In the genomic region with DNA sequence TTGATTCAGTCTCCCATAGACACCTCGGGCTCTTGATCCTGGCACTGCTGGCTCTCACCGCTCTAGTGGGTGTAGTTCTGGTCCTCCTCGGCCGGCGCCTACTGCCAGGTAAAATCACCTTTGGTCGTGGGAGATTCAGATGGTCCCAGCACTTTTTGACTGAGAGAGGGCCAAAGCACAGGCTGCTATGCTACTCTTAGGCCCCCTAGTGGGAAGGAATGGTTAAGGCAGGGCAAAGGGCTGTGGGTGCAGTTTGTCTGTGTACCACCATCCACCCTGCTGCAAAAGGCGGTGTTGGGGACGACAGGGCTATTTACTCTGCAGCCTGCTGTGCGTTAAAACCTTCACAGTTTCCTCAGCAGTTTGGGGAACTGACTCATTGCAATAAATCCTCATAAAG, we compare ENCODE assay signal across 8 mouse cellular contexts. TPM values are rescaled to one million over a fixed set of nuclear protein-coding genes. Genes with fewer than 3 reads are reported as not detected.
A peak's percentile ranks its signal among the peaks of the same experiment; 100 is the strongest.
DNase-seq lines count a peak whose midpoint lies in the region; ATAC-seq and TF ChIP-seq lines count a peak whose summit lies in the region.

No protein-coding gene starts in this region.

- WGBS in hindbrain, postnatal 0 days = 14% methylated on average over 9 of the region's 9 CpGs
- 12% methylated on average over 9 of the region's 9 CpGs for WGBS in limb, embryonic 10.5 days
- WGBS in midbrain, embryonic 11.5 days = 11% methylated on average over 9 of the region's 9 CpGs

- H3K27ac ChIP-seq in hindbrain, postnatal 0 days = 0 out of 2 replicates have a peak overlapping the region, but pooled peaks have one; percentile 22
- H3K27ac ChIP-seq in limb, embryonic 10.5 days = peak overlapping the region; percentile 66; the same call in 1 of the 2 replicates
- no peak overlapping the region for H3K27ac ChIP-seq in midbrain, embryonic 11.5 days (ENCODE audit: low read depth, low read length)

- DNase-seq in layer of hippocampus, adult 11-12 months (ENCODE audit: low spot score) = peak; percentile 73
- no peak for DNase-seq in layer of hippocampus, adult 8-10 months (ENCODE audit: low spot score in 2 of 2)
- peak; percentile 77 for DNase-seq in cerebellum, adult 9-11 months
- peak; percentile 76 for DNase-seq in gastrocnemius, adult 18-20 months (ENCODE audit: low spot score)
- peak; percentile 82 for DNase-seq in hindbrain, postnatal 0 days (ENCODE audit: low spot score)
- DNase-seq in limb, embryonic 10.5 days (ENCODE audit: low spot score) = peak; percentile 74
- peak; percentile 95 for DNase-seq in midbrain, embryonic 11.5 days (ENCODE audit: low spot score, missing footprints)
- DNase-seq in right cerebral cortex, postnatal 4 days = peak; percentile 56

- H3K9ac ChIP-seq in hindbrain, postnatal 0 days (replicated peaks; ENCODE audit: low read length) = 0 out of 2 replicates have a peak overlapping the region, but pooled peaks have one; percentile 18
- peak overlapping the region; percentile 47 for H3K9ac ChIP-seq in midbrain, embryonic 11.5 days (ENCODE audit: low read length)

- H3K27me3 ChIP-seq in hindbrain, postnatal 0 days (ENCODE audit: insufficient read depth, low read length) = no peaks in the 10 kb centered on the region; the same call in 1 of the 2 replicates
- peaks cover 45% of the 10 kb centered on the region for H3K27me3 ChIP-seq in limb, embryonic 10.5 days (ENCODE audit: low read depth, poor library complexity, severe bottlenecking)
- H3K27me3 ChIP-seq in midbrain, embryonic 11.5 days (ENCODE audit: control insufficient read depth, insufficient read depth, low read length) = peaks cover 19% of the 10 kb centered on the region

- H3K4me1 ChIP-seq in hindbrain, postnatal 0 days (ENCODE audit: insufficient read depth, low read length) = peaks cover 9% of the 10 kb centered on the region; the same call in 1 of the 2 replicates
- H3K4me1 ChIP-seq in limb, embryonic 10.5 days = peaks cover 35% of the 10 kb centered on the region
- peaks cover 4% of the 10 kb centered on the region for H3K4me1 ChIP-seq in midbrain, embryonic 11.5 days (ENCODE audit: control insufficient read depth, insufficient read depth, low read length)

- peak; percentile 80 for TF ChIP-seq CTCF in hindbrain, postnatal 0 days (IDR thresholded peaks at IDR 0.05; ENCODE audit: low read depth)

- H3K4me3 ChIP-seq in hindbrain, postnatal 0 days (ENCODE audit: low read length) = peak overlapping the region; percentile 25
- H3K4me3 ChIP-seq in limb, embryonic 10.5 days = peak overlapping the region; percentile 52
- H3K4me3 ChIP-seq in midbrain, embryonic 11.5 days (ENCODE audit: low read depth, low read length) = peak overlapping the region; percentile 28

- H3K36me3 ChIP-seq in hindbrain, postnatal 0 days (ENCODE audit: insufficient read depth, low read length) = no peaks in the 10 kb centered on the region
- H3K36me3 ChIP-seq in limb, embryonic 10.5 days = no peaks in the 10 kb centered on the region
- no peaks in the 10 kb centered on the region for H3K36me3 ChIP-seq in midbrain, embryonic 11.5 days (ENCODE audit: control insufficient read depth, insufficient read depth, low read length)

- H3K9me3 ChIP-seq in hindbrain, postnatal 0 days (ENCODE audit: low read length) = no peaks in the 10 kb centered on the region
- H3K9me3 ChIP-seq in limb, embryonic 10.5 days (replicated peaks) = no peaks in the 10 kb centered on the region
- no peaks in the 10 kb centered on the region for H3K9me3 ChIP-seq in midbrain, embryonic 11.5 days (ENCODE audit: control insufficient read depth, low read length)

- peak overlapping the region; percentile 55 for H3K4me2 ChIP-seq in hindbrain, postnatal 0 days (ENCODE audit: low read depth, low read length)
- H3K4me2 ChIP-seq in midbrain, embryonic 11.5 days = peak overlapping the region; percentile 47

- peak; percentile 73 for ATAC-seq in hindbrain, postnatal 0 days
- peak; percentile 81 for ATAC-seq in midbrain, embryonic 11.5 days (ENCODE audit: low FRiP score)

RNA-seq across cellular contexts. Expression of a gene that starts 2.2 kb away (rescaled TPM):
- total RNA-seq in layer of hippocampus, adult 8-10 months (2022) = 1 to 10 TPM; 3.8 to 6.1 (median 4.8) TPM
- total RNA-seq in gastrocnemius, adult 18-20 months (2021) = 1 to 10 TPM; 3.8 to 4.9 TPM
- 7.3 and 9.0 TPM in 2 replicates for total RNA-seq in hindbrain, postnatal 0 days (2014; rRNA removed)
- polyA plus RNA-seq in hindbrain, postnatal 0 days (2015; fragmentation: Nextera tagmentation; extraction: Ambion mirVana) = 5.2 and 7.0 TPM in 2 replicates
- polyA plus RNA-seq in limb, embryonic 10.5 days (2016; fragmentation: Nextera tagmentation; extraction: Ambion mirVana) = 3.4 and 4.0 TPM in 2 replicates
- polyA plus RNA-seq in midbrain, embryonic 11.5 days (2014; fragmentation: Nextera tagmentation; extraction: Ambion mirVana) = 2.7 and 3.1 TPM in 2 replicates

RNA-seq across cellular contexts. Expression of a gene that starts 10.7 kb away (rescaled TPM):
- under 1 TPM; 0.22 to 0.45 (median 0.41) TPM for total RNA-seq in layer of hippocampus, adult 8-10 months (2022)
- under 1 TPM; 0.26 to 0.30 TPM for total RNA-seq in gastrocnemius, adult 18-20 months (2021)
- total RNA-seq in hindbrain, postnatal 0 days (2014; rRNA removed) = 0.10 TPM in 1 of 2 replicates, not detected in the other
- polyA plus RNA-seq in hindbrain, postnatal 0 days (2015; fragmentation: Nextera tagmentation; extraction: Ambion mirVana) = 0.48 and 0.75 TPM in 2 replicates
- 2.2 and 2.3 TPM in 2 replicates for polyA plus RNA-seq in limb, embryonic 10.5 days (2016; fragmentation: Nextera tagmentation; extraction: Ambion mirVana)
- 0.19 and 0.40 TPM in 2 replicates for polyA plus RNA-seq in midbrain, embryonic 11.5 days (2014; fragmentation: Nextera tagmentation; extraction: Ambion mirVana)

RNA-seq across cellular contexts. Expression of a gene that starts 14.1 kb away (rescaled TPM):
- 100 to 1,000 TPM in 2 of 4 experiments, 10 to 100 TPM in 2; 86.9 to 135 (median 104) TPM for total RNA-seq in layer of hippocampus, adult 8-10 months (2022)
- total RNA-seq in gastrocnemius, adult 18-20 months (2021) = 10 to 100 TPM; 42.1 to 45.1 TPM
- 41.6 and 51.1 TPM in 2 replicates for total RNA-seq in hindbrain, postnatal 0 days (2014; rRNA removed)
- polyA plus RNA-seq in hindbrain, postnatal 0 days (2015; fragmentation: Nextera tagmentation; extraction: Ambion mirVana) = 60.2 and 65.0 TPM in 2 replicates
- polyA plus RNA-seq in limb, embryonic 10.5 days (2016; fragmentation: Nextera tagmentation; extraction: Ambion mirVana) = 16.2 and 17.4 TPM in 2 replicates
- polyA plus RNA-seq in midbrain, embryonic 11.5 days (2014; fragmentation: Nextera tagmentation; extraction: Ambion mirVana) = 29.2 and 29.9 TPM in 2 replicates

RNA-seq across cellular contexts. Expression of a gene that starts 26.7 kb away (rescaled TPM):
- total RNA-seq in layer of hippocampus, adult 8-10 months (2022) = 10 to 100 TPM; 38.5 to 47.0 (median 39.7) TPM
- total RNA-seq in gastrocnemius, adult 18-20 months (2021) = 10 to 100 TPM; 28.2 to 28.9 TPM
- 48.6 and 57.9 TPM in 2 replicates for total RNA-seq in hindbrain, postnatal 0 days (2014; rRNA removed)
- 80.2 and 82.3 TPM in 2 replicates for polyA plus RNA-seq in hindbrain, postnatal 0 days (2015; fragmentation: Nextera tagmentation; extraction: Ambion mirVana)
- 90.3 and 98.5 TPM in 2 replicates for polyA plus RNA-seq in limb, embryonic 10.5 days (2016; fragmentation: Nextera tagmentation; extraction: Ambion mirVana)
- polyA plus RNA-seq in midbrain, embryonic 11.5 days (2014; fragmentation: Nextera tagmentation; extraction: Ambion mirVana) = 73.1 and 75.0 TPM in 2 replicates

RNA-seq across cellular contexts. Expression of a gene that starts 32.7 kb away (rescaled TPM):
- 10 to 100 TPM; 45.3 to 51.3 (median 49.8) TPM for total RNA-seq in layer of hippocampus, adult 8-10 months (2022)
- under 1 TPM in 1 of 2 experiments, not detected in 1; 0.07 TPM for total RNA-seq in gastrocnemius, adult 18-20 months (2021)
- total RNA-seq in hindbrain, postnatal 0 days (2014; rRNA removed) = 40.4 and 41.7 TPM in 2 replicates
- polyA plus RNA-seq in hindbrain, postnatal 0 days (2015; fragmentation: Nextera tagmentation; extraction: Ambion mirVana) = 15.7 and 15.8 TPM in 2 replicates
- 0.60 and 0.73 TPM in 2 replicates for polyA plus RNA-seq in limb, embryonic 10.5 days (2016; fragmentation: Nextera tagmentation; extraction: Ambion mirVana)
- 0.97 and 1.1 TPM in 2 replicates for polyA plus RNA-seq in midbrain, embryonic 11.5 days (2014; fragmentation: Nextera tagmentation; extraction: Ambion mirVana)

Comparison
In these comparisons a context has a peak if more than half of its experiments do, and no peak if none do; other contexts are left out.
1. DNase-seq: peak in layer of hippocampus, adult 11-12 months (single experiment), cerebellum, adult 9-11 months (single experiment), gastrocnemius, adult 18-20 months (single experiment), hindbrain, postnatal 0 days (single experiment), limb, embryonic 10.5 days (single experiment), midbrain, embryonic 11.5 days (single experiment) and right cerebral cortex, postnatal 4 days (single experiment); none in layer of hippocampus, adult 8-10 months (0 of 2).
2. Peak in every context shown above with its lines, with median percentiles within 50 percentile points of each other: H3K4me3 ChIP-seq.